In genomic region chr12:112994153-112994552, GRCm38 (mm10) we compare ENCODE assay signal across 15 mouse cellular contexts. TPM values are rescaled to one million over a fixed set of nuclear protein-coding genes. Genes with fewer than 3 reads are reported as not detected.
A peak's percentile ranks its signal among the peaks of the same experiment; 100 is the strongest.
DNase-seq lines count a peak whose midpoint lies in the region; ATAC-seq and TF ChIP-seq lines count a peak whose summit lies in the region.
"Had no signal": no experiment of that assay in that cellular context is flagged by ENCODE, and none has a peak within 500 bp of the region (broad histone marks: within the 10 kb centered on the region; RNA-seq: fewer than 3 reads in every experiment).

No protein-coding gene starts in this region.

- H3K27me3 ChIP-seq in kidney, embryonic 16.5 days (ENCODE audit: insufficient read depth, low read length): no peaks in the 10 kb centered on the region
- H3K27me3 ChIP-seq: embryonic facial prominence, embryonic 15.5 days; limb, embryonic 13.5 days had no signal

- no peak overlapping the region for H3K4me2 ChIP-seq in kidney, embryonic 16.5 days (replicated peaks; ENCODE audit: low read depth, low read length)
- H3K4me2 ChIP-seq: embryonic facial prominence, embryonic 15.5 days; limb, embryonic 13.5 days had no signal

- TF ChIP-seq CTCF in layer of hippocampus, adult 2 months (conservative IDR thresholded peaks at IDR 0.05): no peak

- no peaks in the 10 kb centered on the region for H3K9me3 ChIP-seq in kidney, embryonic 16.5 days (ENCODE audit: low read length)
- H3K9me3 ChIP-seq: embryonic facial prominence, embryonic 15.5 days; limb, embryonic 13.5 days had no signal

- H3K9ac ChIP-seq in kidney, embryonic 16.5 days (replicated peaks; ENCODE audit: low read length): no peak overlapping the region
- H3K9ac ChIP-seq: embryonic facial prominence, embryonic 15.5 days; limb, embryonic 13.5 days had no signal

- no peak overlapping the region for H3K4me3 ChIP-seq in kidney, embryonic 16.5 days (ENCODE audit: low read length)
- H3K4me3 ChIP-seq in layer of hippocampus, adult 2 months: no peak overlapping the region
- H3K4me3 ChIP-seq: embryonic facial prominence, embryonic 15.5 days; limb, embryonic 13.5 days had no signal

- H3K27ac ChIP-seq in kidney, embryonic 16.5 days (ENCODE audit: low read length): 0 out of 2 replicates have a peak overlapping the region, but pooled peaks have one; percentile 20
- no peak overlapping the region for H3K27ac ChIP-seq in layer of hippocampus, adult 2 months
- H3K27ac ChIP-seq: embryonic facial prominence, embryonic 15.5 days; limb, embryonic 13.5 days had no signal

- peaks cover 30% of the 10 kb centered on the region for H3K36me3 ChIP-seq in kidney, embryonic 16.5 days (ENCODE audit: insufficient read depth, low read length)

- 58% methylated on average over 4 of the region's 4 CpGs for WGBS in kidney, embryonic 16.5 days

- peak; percentile 64; the same call in 1 of the 2 replicates for ATAC-seq in kidney, embryonic 16.5 days (ENCODE audit: low FRiP score, low TSS enrichment)
- ATAC-seq in neutrophil, adult 5-6 weeks (ENCODE audit: extremely low read depth, insufficient number of reproducible peaks, low FRiP score, poor library complexity, severe bottlenecking): peak; percentile 52; the same call in 1 of the 2 replicates
- ATAC-seq: forebrain, embryonic 14.5 days; hindbrain, embryonic 16.5 days had no signal

- no peak for DNase-seq in kidney, adult 18-20 months
- DNase-seq in induced T-regulatory cell, adult 2 months (ENCODE audit: low read depth): peak; percentile 24
- no peak for DNase-seq in lung, postnatal 25 days (ENCODE audit: low spot score)
- DNase-seq in left cerebral cortex, adult 11 months (ENCODE audit: low spot score): no peak
- DNase-seq in layer of hippocampus, adult 2 months (ENCODE audit: low spot score in 2 of 2): no peak
- DNase-seq: adrenal gland, postnatal 14 days; gastrocnemius, postnatal 14 days; layer of hippocampus, postnatal 36 days; lung, adult 2 months had no signal

- H3K4me1 ChIP-seq in kidney, embryonic 16.5 days (ENCODE audit: insufficient read depth, low read length): peaks cover 17% of the 10 kb centered on the region

RNA-seq across cellular contexts. Expression of gene Brf1, which starts 6.4 kb away (rescaled TPM):
- polyA plus RNA-seq in kidney, embryonic 16.5 days (2015; fragmentation: Nextera tagmentation; extraction: Ambion mirVana): 70.1 and 71.5 TPM in 2 replicates
- total RNA-seq in neutrophil, adult 5-6 weeks (2017): 104 and 124 TPM in 2 replicates
- 10 to 100 TPM; 55.6 to 57.4 TPM for total RNA-seq in layer of hippocampus, adult 2 months (2021)

RNA-seq across cellular contexts. Expression of gene Btbd6, which starts 17.9 kb away (rescaled TPM):
- polyA plus RNA-seq in kidney, embryonic 16.5 days (2015; fragmentation: Nextera tagmentation; extraction: Ambion mirVana): 29.4 and 30.6 TPM in 2 replicates
- 6.1 and 7.2 TPM in 2 replicates for total RNA-seq in neutrophil, adult 5-6 weeks (2017)
- total RNA-seq in layer of hippocampus, adult 2 months (2021): 10 to 100 TPM; 55.8 to 55.9 TPM

RNA-seq across cellular contexts. Expression of gene Pacs2, which starts 20.2 kb away (rescaled TPM):
- polyA plus RNA-seq in kidney, embryonic 16.5 days (2015; fragmentation: Nextera tagmentation; extraction: Ambion mirVana): 13.3 and 13.8 TPM in 2 replicates
- total RNA-seq in neutrophil, adult 5-6 weeks (2017): 17.2 and 23.0 TPM in 2 replicates
- total RNA-seq in layer of hippocampus, adult 2 months (2021): 10 to 100 TPM; 79.6 to 81.8 TPM

RNA-seq across cellular contexts. Expression of gene Nudt14, which starts 52.2 kb away (rescaled TPM):
- polyA plus RNA-seq in kidney, embryonic 16.5 days (2015; fragmentation: Nextera tagmentation; extraction: Ambion mirVana): 99.1 and 104 TPM in 2 replicates
- 4.2 and 4.7 TPM in 2 replicates for total RNA-seq in neutrophil, adult 5-6 weeks (2017)
- total RNA-seq in layer of hippocampus, adult 2 months (2021): 10 to 100 TPM in 1 of 2 experiments, 1 to 10 TPM in 1; 9.8 to 10.1 TPM
